Mouse (Mus musculus) C3H10T1/2 (cell line): Measurements from ENCODE around the gene Map2k2. TPM values are rescaled to one million over a fixed set of nuclear protein-coding genes. Genes with fewer than 3 reads are reported as not detected.

Experiments used
- polyA plus RNA-seq, 2 experiments: library from polyadenylated mRNA; unstranded; fragments of >200 nt; fragmentation: generic; extraction: Trizol; gene quantifications; one replicate each; pipeline ENCODE4 v1.2.1; 2012; ENCODE audit warnings: missing spikeins in 2 of 2

Map2k2 gene
- 100 to 1,000 TPM; 207 to 359 TPM for polyA plus RNA-seq

DNA sequence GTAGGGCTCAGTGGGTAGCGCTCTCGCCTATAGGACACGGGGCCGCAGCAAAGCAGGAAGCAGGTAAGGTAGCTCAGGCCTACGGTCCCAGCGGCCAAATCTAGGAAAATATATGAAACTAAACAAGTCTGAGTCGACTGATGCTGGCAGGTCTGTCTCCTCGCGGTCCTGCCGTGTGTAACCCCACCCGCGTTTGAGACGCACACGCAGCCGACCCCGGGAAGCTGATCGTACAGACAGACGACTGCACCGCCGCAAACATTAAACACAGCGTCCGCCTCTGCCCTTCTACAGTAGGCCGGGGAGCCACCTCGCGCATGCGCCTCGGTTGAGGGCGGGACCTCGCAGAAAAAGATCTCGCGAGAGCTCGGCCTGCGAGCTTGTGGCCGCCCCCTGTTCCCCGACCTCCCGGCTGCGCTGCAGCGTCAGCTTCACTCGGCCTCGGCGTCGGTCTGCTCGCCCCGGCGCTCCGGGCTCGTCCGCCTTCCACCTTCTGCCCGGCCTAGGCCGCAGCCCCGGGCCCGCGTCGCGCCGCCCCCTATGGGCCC, at the start of gene Map2k2:
Map2k2 (plus strand) TSS at position 351 of the 548 bp plus-strand sequence.

DNA sequence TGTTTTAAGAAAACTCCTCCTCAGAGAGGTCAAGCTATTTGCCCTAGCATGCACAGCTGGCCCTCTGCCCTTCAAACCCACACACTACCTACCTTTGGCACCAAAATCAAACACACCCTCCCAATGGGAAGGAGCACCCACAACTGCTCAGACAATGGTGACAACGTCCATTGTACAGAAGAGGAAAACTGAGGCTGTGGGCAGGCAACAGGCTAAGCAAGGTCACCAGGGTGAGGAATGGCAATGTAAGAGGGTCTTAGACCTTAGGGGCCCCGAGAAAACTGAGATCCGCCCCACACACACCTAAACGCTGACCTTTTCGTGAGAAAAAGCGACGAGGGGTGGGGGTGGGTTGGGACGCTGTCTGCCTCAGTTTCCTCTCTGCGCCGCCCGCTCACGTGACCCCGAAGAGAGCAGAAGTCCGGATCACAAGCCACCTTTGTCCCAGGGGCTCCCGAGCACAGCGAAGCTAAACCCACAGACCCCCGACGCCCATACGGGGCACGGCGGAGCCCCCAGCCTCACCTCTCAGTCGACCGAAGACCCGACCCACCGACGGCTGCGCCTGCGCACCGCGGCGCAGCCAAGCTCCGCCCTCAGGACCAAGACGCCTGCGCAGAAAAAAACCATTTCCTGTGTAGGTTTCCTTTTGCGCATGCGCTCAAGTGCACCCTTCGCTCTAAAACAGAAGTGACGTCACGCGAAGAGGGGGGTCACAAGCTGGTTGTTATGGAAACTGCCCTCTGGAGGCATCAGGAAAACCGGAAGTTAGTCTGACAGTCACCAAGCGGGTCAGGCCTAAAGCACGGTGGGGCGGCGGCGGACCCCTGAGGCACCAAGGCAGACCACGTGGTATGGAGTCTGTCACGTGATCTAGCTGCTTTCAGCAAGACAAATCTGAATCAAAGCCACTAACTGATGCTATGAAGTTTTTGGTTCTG, 45.8 kb upstream of the Map2k2 start, which contains the start of gene Sgta:
Sgta (minus strand) TSS at position 579 of the 941 bp plus-strand sequence.

DNA sequence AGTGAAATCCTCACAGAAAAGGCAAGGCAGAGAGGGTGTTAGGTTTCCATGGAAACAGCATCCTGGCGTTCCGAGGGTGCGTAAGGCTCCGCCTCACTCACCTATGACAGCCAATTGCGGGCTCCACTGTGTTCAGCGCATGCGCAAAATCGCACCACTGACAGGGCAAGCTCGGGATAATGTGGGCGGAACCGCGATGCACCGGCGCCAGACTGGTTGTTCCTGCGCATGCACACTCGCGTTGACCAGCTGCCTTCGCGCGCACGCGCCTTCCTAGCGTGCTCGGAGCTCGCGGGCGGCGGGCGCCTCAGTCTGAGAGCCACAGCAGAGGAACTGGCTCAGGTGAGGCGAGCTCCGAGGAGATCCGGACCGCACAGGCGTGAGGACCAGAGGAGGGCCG, 35.9 kb upstream of the Map2k2 start, which contains the start of gene Thop1:
Thop1 (plus strand) TSS at position 200 of the 400 bp plus-strand sequence.

DNA sequence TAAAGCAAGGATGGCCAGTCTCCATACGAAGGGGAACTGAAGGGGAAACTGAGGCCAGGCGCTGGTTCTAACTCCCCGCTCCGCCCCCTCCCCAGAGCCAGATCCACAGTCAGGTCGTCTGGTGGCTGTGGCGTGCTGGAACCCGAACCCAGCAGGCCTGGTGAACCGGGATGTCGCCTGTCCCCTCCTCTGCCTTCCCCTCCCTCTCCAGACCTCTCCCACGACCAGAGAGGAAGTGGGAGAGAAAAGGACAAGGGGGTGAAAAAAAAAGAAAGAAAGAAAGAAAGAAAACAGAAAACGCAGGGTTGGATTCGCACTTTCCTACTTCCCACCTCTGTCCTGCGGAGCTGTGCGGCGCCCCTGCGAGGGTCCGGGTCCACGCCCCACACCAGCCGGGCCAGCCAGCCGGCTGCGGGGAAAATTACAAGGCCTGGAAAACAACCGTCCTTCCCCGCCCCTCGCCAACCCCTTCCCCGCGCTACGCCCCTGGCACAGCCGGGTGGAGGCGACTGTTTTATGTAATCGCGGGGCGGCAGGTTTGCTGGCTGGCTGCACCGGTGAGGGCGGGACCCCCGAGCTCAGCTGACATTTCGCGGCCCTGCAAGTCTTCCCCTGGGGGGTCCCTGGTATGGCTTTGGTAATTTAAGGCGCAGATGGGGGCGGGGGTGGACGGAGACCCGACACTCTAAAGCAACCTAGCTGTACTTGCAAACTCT, 29.4 kb downstream of the Map2k2 start, which contains the start of gene Zbtb7a:
Zbtb7a (plus strand) TSS at position 255 of the 716 bp plus-strand sequence.

DNA sequence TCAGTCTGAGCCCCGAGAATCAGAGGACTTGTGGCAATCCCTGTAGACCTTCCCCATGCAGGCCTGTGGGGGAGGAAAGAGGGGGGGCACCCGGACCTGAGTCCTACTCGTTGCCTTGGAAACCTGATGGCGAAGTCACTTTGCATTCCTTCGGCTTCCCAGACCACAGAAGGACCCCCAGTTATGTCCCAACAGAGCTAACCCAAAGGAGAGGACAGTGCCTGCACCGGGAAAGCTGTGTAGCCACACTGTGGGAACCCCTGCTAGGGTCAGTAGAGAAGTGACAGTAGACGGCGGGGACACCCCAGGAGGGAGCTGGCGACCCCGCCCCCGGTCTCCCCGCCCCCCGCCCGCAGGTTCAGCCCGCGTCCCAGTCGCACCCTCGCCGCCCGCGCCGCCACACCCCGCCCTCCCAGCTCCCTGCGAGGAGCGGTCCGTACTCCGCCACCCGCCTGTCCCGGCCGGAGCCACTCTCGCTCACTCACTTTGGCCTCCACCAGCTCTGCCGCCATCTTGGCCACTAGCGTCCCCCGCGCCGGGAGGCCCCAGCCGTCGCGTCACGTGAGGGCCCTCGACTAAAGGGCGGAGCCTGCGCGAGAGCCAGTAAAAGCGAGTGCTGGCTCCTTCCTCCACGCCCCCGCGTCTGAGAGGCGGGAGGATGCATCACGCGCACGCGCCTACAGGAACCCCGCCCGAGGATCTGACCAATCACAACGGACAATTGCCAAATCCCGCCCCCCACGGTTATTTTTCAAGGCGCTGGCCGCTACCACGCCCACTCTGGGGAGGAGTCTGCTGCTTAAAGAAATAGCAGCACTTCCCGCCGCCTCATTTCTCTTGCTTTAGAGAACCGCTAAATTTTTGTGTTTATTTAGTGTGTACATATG, 61.7 kb downstream of the Map2k2 start, which contains the start of gene Pias4:
Pias4 (minus strand) TSS at position 724 of the 887 bp plus-strand sequence.

DNA sequence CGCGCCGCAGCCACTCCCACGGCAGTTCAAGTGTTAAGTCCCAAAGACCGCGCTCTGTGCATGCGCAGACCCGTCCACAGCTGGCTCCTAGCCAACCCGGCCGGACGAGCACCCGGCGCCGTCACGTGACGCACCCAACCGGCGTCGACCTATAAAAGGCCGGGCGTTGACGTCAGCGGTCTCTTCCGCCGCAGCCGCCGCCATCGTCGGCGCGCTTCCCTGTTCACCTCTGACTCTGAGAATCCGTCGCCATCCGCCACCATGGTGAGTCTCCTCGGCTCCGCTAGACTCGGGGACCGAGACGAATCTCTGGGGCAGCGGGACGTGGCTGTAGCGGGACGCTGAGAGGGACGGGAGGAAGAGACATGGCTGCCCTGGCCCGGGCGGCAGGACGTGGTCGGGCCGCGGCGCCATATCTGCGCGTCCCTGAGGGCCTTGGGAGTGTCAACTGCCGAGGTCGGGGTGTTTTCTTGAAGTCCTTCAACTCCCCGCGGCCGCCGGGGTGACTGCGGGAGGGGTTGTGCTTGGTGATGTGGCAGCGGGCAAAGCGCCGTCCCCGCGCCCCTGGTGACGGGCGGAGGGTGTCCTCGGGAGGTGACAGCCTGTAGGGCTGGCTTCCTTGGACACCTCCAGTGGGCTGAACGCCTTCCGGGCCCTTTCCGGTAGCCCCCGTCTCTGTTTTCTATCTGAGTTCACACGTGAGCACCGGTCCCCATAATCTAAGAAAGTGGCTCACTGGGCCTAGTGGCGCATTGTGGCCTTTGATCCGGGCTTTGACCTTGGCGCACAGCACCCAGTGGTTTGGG, 71.0 kb downstream of the Map2k2 start, which contains the start of gene Eef2:
Eef2 (plus strand) TSS at position 166 of the 806 bp plus-strand sequence.

DNA sequence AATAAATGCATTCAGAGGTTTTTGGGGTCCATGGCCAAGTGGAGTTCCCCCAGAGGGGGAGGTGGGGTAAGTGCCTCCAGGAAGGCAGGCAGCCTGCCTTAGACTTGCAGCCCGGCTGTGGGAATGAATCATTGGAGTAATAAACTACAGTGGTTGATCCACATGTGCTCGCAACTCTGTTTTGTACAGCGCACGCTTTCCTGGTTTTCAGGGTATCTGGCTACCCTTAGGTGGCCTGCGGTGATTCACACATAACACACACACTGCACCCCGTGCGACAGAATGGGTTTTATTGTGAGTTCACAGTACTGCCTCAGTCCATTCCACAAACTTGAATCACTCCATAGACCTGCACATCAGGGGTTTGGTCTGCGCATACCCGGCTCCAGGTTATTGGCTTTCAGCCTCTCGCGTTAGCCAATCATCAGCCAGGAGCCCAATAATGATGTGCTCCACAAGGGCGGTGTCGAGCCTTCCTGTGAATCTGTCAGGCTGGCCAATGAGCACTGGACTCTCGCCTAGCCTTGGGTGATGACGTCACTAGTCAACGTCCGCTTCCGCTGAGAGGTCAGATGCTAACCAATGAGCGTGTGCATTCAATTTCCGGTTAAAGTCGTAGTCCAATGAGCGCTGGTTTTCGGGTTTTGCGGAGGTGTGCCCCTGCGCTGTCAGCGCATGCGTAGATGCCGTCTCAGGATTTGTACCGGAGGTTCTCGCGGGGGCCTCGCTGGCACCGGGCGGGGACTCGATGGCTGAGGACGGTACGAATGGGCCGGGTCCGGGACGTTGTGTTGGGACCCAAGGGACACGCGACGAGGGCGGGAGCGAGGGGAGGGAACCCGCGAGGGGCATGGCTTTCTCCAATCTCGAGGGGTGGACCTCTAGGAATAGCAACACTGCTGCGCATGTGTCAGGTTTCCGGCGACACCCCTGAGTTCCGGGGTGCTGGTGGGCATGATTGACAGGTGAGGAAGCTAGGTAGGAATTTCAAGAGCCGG, 76.9 kb downstream of the Map2k2 start, which contains the start of gene Dapk3:
Dapk3 (plus strand) TSS at position 670 of the 998 bp plus-strand sequence.

Other genes with a start within 250 kb of the Map2k2 start
- gene Tmprss9, start 234.1 kb upstream of the Map2k2 start, polyA plus RNA-seq: under 1 TPM; 0.01 to 0.06 TPM
- gene Timm13, start 204.9 kb upstream of the Map2k2 start, polyA plus RNA-seq: 100 to 1,000 TPM; 226 to 741 TPM
- gene Lmnb2, start 187.7 kb upstream of the Map2k2 start, polyA plus RNA-seq: 10 to 100 TPM; 12.8 to 15.5 TPM
- 10 to 100 TPM; 15.9 to 26.5 TPM for gene Gadd45b, start 175.8 kb upstream of the Map2k2 start, polyA plus RNA-seq
- gene Gng7, start 91.0 kb upstream of the Map2k2 start, polyA plus RNA-seq: 10 to 100 TPM in 1 of 2 experiments, 1 to 10 TPM in 1; 1.2 to 11.2 TPM
- gene Diras1, start 80.3 kb upstream of the Map2k2 start, polyA plus RNA-seq: under 1 TPM; 0.06 to 0.14 TPM
- 10 to 100 TPM; 12.6 to 36.2 TPM for gene Slc39a3, start 68.5 kb upstream of the Map2k2 start, polyA plus RNA-seq
- gene Sgta, start 45.7 kb upstream of the Map2k2 start, polyA plus RNA-seq: 100 to 1,000 TPM; 167 to 227 TPM
- 100 to 1,000 TPM in 1 of 2 experiments, 10 to 100 TPM in 1; 46.9 to 101 TPM for gene Thop1, start 35.9 kb upstream of the Map2k2 start, polyA plus RNA-seq
- gene Creb3l3, start 7.0 kb upstream of the Map2k2 start, polyA plus RNA-seq: under 1 TPM; 0.02 to 0.45 TPM
- gene Zbtb7a, start 29.3 kb downstream of the Map2k2 start, polyA plus RNA-seq: 10 to 100 TPM in 1 of 2 experiments, 1 to 10 TPM in 1; 6.5 to 24.7 TPM
- gene Pias4, start 62.0 kb downstream of the Map2k2 start, polyA plus RNA-seq: 10 to 100 TPM; 36.0 to 48.5 TPM
- 1,000 to 10,000 TPM; 3,430 to 4,023 TPM for gene Eef2, start 70.7 kb downstream of the Map2k2 start, polyA plus RNA-seq
- 100 to 1,000 TPM in 1 of 2 experiments, 10 to 100 TPM in 1; 98.3 to 105 TPM for gene Dapk3, start 77.1 kb downstream of the Map2k2 start, polyA plus RNA-seq
- gene 4930442H23Rik, start 77.9 kb downstream of the Map2k2 start, polyA plus RNA-seq: under 1 TPM; 0.11 to 0.15 TPM
- under 1 TPM in 1 of 2 experiments, not detected in 1; 0.02 TPM for gene Nmrk2, start 96.1 kb downstream of the Map2k2 start, polyA plus RNA-seq
- under 1 TPM in 1 of 2 experiments, not detected in 1; 0.01 TPM for gene Atcay, start 124.9 kb downstream of the Map2k2 start, polyA plus RNA-seq
- gene Zfr2, start 127.2 kb downstream of the Map2k2 start, polyA plus RNA-seq: 10 to 100 TPM in 1 of 2 experiments, under 1 TPM in 1; 0.32 to 18.3 TPM
- gene Matk, start 147.0 kb downstream of the Map2k2 start, polyA plus RNA-seq: 1 to 10 TPM in 1 of 2 experiments, under 1 TPM in 1; 0.69 to 1.9 TPM
- gene Mrpl54, start 161.0 kb downstream of the Map2k2 start, polyA plus RNA-seq: 100 to 1,000 TPM; 242 to 665 TPM
- gene Apba3, start 161.0 kb downstream of the Map2k2 start, polyA plus RNA-seq: 100 to 1,000 TPM; 128 to 134 TPM
- under 1 TPM in 1 of 2 experiments, not detected in 1; 0.02 TPM for gene Tjp3, start 185.7 kb downstream of the Map2k2 start, polyA plus RNA-seq
- 10 to 100 TPM; 23.9 to 61.5 TPM for gene Pip5k1c, start 187.0 kb downstream of the Map2k2 start, polyA plus RNA-seq
- gene Cactin, start 215.2 kb downstream of the Map2k2 start, polyA plus RNA-seq: 10 to 100 TPM; 27.2 to 37.4 TPM
- gene Tbxa2r, start 222.8 kb downstream of the Map2k2 start, polyA plus RNA-seq: 1 to 10 TPM in 1 of 2 experiments, under 1 TPM in 1; 0.02 to 2.0 TPM
- gene Gipc3, start 237.4 kb downstream of the Map2k2 start, polyA plus RNA-seq: 1 to 10 TPM in 1 of 2 experiments, under 1 TPM in 1; 0.42 to 1.2 TPM
- 100 to 1,000 TPM; 102 to 104 TPM for gene Hmg20b, start 244.6 kb downstream of the Map2k2 start, polyA plus RNA-seq